Mouse (Mus musculus): ENCODE measurements around the gene Rchy1. TPM values are rescaled to one million over a fixed set of nuclear protein-coding genes. Genes with fewer than 3 reads are reported as not detected.
A peak's percentile ranks its signal among the peaks of the same experiment; 100 is the strongest.

Gene Rchy1
- polyA plus RNA-seq, 1 experiment from 2014 or later: 66.0 TPM

DNA sequence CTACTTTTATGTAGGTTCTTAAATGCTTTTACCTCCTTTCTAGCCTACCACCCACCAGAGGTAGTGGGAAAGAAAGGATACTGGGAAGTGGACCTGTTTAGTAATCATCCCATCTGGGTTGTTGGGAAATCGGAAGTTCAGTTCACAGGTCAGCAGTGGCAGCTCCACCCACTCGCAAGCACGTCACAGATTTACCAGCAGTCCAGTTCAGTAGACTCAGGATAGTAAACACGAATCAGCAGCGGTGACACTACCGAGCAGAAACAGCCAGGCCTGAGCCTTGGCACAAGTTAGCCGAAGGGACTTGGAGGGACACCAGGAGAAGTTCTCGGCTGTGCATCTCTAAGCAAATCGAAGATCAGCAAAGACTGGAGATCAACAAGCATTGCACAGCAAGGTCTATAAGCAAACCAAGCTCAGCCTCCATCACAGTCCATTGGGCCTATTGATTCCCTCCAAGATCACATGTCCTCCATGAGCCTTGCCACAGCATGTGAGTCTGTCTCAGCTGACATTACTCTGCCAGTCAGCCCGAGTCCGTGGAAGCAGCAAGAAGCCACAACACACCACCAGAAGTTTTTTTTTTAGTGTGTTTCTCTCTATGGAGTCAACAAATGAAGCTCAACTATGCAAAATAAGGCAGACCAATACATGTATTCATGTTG is 18.4 kb upstream of the Rchy1 start:
- no peaks in the 10 kb centered on the region for H3K9me3 ChIP-seq (replicated peaks)
- no peaks in the 10 kb centered on the region for H3K4me1 ChIP-seq
- no peaks in the 10 kb centered on the region for H3K27me3 ChIP-seq (ENCODE audit: low read depth, poor library complexity, severe bottlenecking)
- no peak overlapping the region for H3K4me3 ChIP-seq
- no peaks in the 10 kb centered on the region for H3K36me3 ChIP-seq
- 91% methylated on average over 11 of the region's 11 CpGs for WGBS
- H3K27ac ChIP-seq: no peak overlapping the region
- DNase-seq (ENCODE audit: low spot score): no peak

DNA sequence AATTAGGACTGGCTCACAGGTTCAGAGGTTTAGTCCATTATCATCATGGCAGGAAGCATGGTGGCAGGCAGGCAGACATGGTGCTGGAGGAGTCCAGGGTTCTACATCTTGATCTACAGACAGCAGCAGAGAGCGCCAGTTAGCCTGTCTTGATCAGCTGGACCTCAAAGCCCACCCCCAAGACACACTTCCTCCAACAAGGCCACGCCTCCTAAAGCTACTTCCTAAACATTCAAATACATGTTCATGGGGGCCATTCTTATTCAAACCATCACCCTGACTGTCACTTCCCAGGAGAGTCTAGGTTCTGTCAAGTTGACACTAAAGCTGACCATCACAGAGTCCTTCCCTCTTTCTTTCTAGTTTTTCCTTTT is 14.5 kb upstream of the Rchy1 start:
- Histone ChIP-seq H3K36me3 (no peaks in the 10 kb centered on the region), H3K4me1 (no peaks in the 10 kb centered on the region), H3K27me3 (ENCODE audit: low read depth, poor library complexity, severe bottlenecking) (no peaks in the 10 kb centered on the region), H3K4me3 (no peak overlapping the region), H3K9me3 (replicated peaks) (no peaks in the 10 kb centered on the region), H3K27ac (no peak overlapping the region)
- 91% methylated on average over 2 of the region's 2 CpGs for WGBS
- no peak for DNase-seq (ENCODE audit: low spot score)

DNA sequence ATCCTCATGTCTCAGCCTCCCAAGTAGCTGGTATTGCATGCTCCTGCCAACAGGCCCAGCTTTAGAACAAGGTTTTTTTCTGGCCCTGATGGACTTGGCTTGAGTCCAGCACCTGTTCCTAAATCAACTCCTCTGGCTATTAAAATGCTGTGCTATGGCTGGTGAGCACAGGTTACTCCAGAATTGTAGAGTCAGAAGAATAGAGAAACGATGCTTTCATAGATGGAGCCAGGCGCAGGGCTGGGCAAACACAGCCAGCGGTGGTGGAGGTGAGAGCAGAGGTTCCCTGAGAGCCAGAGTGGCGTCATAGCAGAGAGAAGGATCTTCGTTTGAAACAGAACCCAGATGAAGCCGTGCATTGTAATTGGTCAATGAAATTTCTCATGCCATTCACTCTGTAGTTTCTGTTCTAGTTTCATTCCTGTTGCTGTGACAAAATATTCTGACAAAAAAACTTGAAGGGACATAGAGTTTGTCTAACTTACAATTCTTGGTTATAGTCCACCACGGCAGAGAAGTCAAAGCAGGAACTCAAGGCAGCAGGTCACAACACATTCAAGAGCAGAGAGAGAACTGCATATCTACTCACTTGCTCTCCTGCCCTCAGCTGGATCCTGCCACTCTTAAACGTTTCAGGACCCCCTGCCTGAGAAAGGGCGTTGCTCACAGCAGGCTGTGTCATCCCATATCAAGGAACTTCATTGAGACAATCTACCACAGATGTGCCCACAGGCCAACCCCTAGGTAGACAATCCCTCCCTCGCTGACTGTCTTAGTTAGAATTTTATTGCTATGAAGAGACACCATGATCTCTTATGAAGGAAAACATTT is 13.9 kb upstream of the Rchy1 start:
- Histone ChIP-seq H3K27me3 (ENCODE audit: low read depth, poor library complexity, severe bottlenecking) (no peaks in the 10 kb centered on the region), H3K27ac (no peak overlapping the region), H3K36me3 (no peaks in the 10 kb centered on the region), H3K4me3 (no peak overlapping the region), H3K4me1 (no peaks in the 10 kb centered on the region), H3K9me3 (replicated peaks) (no peaks in the 10 kb centered on the region)
- WGBS: 78% methylated on average over 10 of the region's 10 CpGs
- DNase-seq (ENCODE audit: low spot score): no peak

DNA sequence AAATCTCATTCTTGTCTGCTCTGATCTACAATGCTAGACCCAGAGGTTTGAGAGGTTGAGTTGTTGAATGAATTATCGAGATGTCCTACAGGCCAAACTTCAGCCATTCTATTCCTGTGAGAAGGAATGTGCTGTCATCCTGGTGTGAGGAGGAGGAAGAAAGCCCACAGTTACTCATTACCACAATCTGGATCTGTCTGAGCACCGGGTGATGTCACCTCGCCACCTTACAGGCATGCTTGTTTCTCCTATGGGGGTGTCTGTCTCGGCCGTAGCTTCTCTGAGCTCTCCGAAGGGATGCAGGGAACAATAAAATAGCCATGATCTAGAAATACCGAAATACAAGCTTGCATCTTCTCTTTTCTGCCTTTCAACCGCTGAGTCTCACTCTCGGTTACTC is 12.9 kb upstream of the Rchy1 start:
- no peaks in the 10 kb centered on the region for H3K36me3 ChIP-seq
- no peaks in the 10 kb centered on the region for H3K4me1 ChIP-seq
- 88% methylated on average over 9 of the region's 9 CpGs for WGBS
- no peak overlapping the region for H3K4me3 ChIP-seq
- DNase-seq (ENCODE audit: low spot score): no peak
- no peak overlapping the region for H3K27ac ChIP-seq
- H3K27me3 ChIP-seq (ENCODE audit: low read depth, poor library complexity, severe bottlenecking): no peaks in the 10 kb centered on the region
- H3K9me3 ChIP-seq (replicated peaks): no peaks in the 10 kb centered on the region

DNA sequence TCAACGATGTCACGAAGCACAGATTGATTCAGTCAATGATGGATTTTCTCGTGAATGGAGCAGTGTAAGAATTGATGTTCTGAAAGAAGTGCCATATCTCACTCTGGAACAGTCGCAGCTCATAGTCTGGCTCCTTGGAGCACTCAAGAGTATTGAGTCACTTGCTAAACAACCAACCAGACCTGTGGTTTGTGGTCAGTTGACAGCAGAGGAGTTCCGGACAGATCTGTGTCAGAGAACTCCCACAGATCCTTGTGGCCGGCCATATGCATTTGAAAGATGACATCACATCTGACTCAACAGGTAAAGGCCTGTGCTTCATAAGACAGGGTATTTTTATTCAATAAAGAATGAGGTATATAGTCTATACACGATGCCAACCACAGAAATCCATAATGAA is 11.1 kb upstream of the Rchy1 start:
- H3K27me3 ChIP-seq (ENCODE audit: low read depth, poor library complexity, severe bottlenecking): no peaks in the 10 kb centered on the region
- 93% methylated on average over 7 of the region's 7 CpGs for WGBS
- no peaks in the 10 kb centered on the region for H3K9me3 ChIP-seq (replicated peaks)
- H3K27ac ChIP-seq: no peak overlapping the region
- 0 out of 2 replicates have a peak, but pooled peaks cover 6% of the 10 kb centered on the region for H3K36me3 ChIP-seq
- H3K4me1 ChIP-seq: no peaks in the 10 kb centered on the region
- no peak overlapping the region for H3K4me3 ChIP-seq
- DNase-seq (ENCODE audit: low spot score): no peak

DNA sequence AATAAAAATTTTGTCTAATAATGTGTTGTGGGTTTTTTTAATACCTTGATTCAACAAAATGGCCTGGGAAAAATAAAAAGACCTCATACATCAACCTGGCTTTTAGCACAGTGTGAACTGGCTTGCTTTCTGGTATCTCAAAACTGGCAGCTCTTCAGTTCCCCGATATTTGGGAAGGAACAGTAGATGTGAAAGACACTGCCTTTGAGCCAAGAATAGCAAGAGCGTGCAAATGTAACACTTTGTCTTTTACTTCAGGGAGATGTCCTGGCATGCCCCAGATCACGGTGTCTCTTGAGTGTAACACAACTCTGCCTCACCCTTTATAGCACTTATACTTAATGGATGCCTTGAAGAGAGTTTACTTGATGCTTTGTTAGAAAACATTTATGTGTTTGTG is 9.2 kb upstream of the Rchy1 start:
- H3K36me3 ChIP-seq: 0 out of 2 replicates have a peak, but pooled peaks cover 6% of the 10 kb centered on the region
- H3K27ac ChIP-seq: no peak overlapping the region
- no peaks in the 10 kb centered on the region for H3K4me1 ChIP-seq
- no peaks in the 10 kb centered on the region for H3K9me3 ChIP-seq (replicated peaks)
- DNase-seq (ENCODE audit: low spot score): no peak
- WGBS: 89% methylated on average over 3 of the region's 3 CpGs
- no peaks in the 10 kb centered on the region for H3K27me3 ChIP-seq (ENCODE audit: low read depth, poor library complexity, severe bottlenecking)
- H3K4me3 ChIP-seq: no peak overlapping the region

DNA sequence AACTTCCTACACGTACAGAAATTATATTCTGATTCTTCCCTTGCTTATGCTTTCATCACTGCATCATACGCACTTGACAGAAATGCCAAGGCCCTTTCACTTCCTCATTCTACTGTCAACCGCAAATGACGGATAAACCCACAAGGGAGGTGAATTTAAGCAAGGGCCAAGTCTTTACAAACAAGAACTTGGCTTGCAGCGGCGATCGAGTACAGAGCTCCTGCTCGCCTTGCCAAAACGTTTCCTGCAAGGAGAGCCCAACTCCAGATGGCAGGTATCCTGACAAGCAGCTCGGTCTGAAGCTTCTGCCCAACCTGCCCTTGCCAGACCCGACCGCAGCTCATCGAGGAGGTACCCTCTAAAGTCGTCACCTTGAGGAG is 619 bp downstream of the Rchy1 start:
- Histone ChIP-seq H3K27ac (peak overlapping the region; percentile 96), H3K9me3 (replicated peaks) (no peaks in the 10 kb centered on the region), H3K36me3 (peaks cover 16% of the 10 kb centered on the region), H3K4me1 (peaks cover 21% of the 10 kb centered on the region), H3K4me3 (peak overlapping the region; percentile 80), H3K27me3 (ENCODE audit: low read depth, poor library complexity, severe bottlenecking) (no peaks in the 10 kb centered on the region)
- under 1% methylated on average over 14 of the region's 14 CpGs for WGBS
- DNase-seq (ENCODE audit: low spot score): no peak

DNA sequence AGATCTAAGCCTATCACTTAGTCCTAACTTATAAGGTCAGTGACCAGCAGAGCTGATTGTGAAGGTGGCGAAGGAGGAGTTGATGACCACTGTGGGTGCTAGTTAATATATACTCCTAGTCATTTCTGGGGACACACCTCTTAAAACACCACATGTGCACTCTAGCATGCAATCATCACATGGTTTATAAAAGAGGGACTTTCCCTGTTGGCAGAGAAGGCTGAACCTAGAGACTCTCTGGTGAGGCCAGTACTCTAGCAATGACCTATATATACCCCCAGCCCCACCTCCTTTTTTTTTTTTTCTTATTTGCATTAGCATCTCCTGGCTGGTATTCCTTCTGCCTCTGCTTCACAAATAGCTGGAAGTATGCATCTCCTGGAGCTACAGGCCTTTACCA is 1.5 kb downstream of the Rchy1 start:
- DNase-seq (ENCODE audit: low spot score): no peak
- Histone ChIP-seq H3K27ac (no peak overlapping the region), H3K4me3 (peak overlapping the region; percentile 80), H3K27me3 (ENCODE audit: low read depth, poor library complexity, severe bottlenecking) (no peaks in the 10 kb centered on the region), H3K36me3 (peaks cover 24% of the 10 kb centered on the region), H3K4me1 (peaks cover 21% of the 10 kb centered on the region), H3K9me3 (replicated peaks) (no peaks in the 10 kb centered on the region)
- 92% methylated on average over 1 of the region's 1 CpGs for WGBS

DNA sequence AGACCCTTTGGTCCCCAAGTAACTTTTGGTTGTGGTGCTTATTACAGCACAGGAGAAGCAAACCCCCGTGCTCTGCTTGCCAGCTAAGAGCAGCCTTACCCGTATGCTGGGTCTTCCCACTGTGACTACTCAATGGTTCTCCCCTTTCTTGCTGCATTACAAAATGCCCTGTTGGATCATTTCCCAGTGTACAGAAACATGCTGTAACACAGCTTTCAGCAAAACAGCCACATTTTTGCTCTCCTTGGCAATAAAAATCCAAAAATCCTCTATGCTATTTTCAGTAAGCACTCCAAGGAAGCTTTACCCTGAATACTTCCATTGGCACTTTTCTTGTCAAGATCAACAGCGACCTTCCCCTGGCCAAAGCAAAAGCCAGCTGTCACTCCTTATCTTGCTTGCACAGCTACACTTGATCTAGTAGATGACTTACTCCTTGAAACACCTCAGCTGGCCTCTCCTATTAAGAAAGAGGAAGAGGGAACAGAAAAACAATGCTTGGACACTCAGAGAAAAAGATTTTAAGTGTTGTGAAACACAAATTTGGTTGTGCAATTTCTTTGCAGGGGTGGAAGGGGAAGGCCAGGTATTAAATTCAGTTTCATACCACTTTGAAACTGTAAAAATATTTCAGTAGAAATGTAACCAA is 2.1 kb downstream of the Rchy1 start:
- DNase-seq (ENCODE audit: low spot score): no peak
- H3K36me3 ChIP-seq: peaks cover 31% of the 10 kb centered on the region
- H3K27me3 ChIP-seq (ENCODE audit: low read depth, poor library complexity, severe bottlenecking): no peaks in the 10 kb centered on the region
- peaks cover 21% of the 10 kb centered on the region for H3K4me1 ChIP-seq
- H3K9me3 ChIP-seq (replicated peaks): no peaks in the 10 kb centered on the region
- H3K4me3 ChIP-seq: peak overlapping the region; percentile 80; the same call in 1 of the 2 replicates
- H3K27ac ChIP-seq: no peak overlapping the region
- WGBS: 80% methylated on average over 3 of the region's 3 CpGs

DNA sequence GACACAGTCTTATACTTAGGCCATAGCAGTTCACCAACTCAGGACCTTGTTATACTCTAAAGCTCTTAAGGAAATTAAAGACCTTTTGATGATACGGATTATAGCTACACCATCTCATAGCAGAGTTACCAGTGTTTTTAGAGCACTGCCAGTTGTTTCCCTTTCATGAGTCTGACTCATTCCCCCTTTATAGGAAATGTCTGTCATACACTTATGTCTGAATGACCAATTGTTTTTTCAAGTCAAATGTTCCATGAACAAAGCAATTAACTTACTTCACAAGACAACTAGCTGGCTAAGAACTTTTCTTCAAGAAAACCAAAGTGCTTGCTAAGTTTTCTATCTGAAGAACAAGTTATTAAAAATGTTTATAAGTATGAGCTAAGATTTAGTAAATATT is 2.9 kb downstream of the Rchy1 start:
- no peaks in the 10 kb centered on the region for H3K27me3 ChIP-seq (ENCODE audit: low read depth, poor library complexity, severe bottlenecking)
- H3K4me1 ChIP-seq: peaks cover 21% of the 10 kb centered on the region
- no peak for DNase-seq (ENCODE audit: low spot score)
- no peaks in the 10 kb centered on the region for H3K9me3 ChIP-seq (replicated peaks)
- WGBS: 98% methylated on average over 1 of the region's 1 CpGs
- no peak overlapping the region for H3K27ac ChIP-seq
- peaks cover 35% of the 10 kb centered on the region for H3K36me3 ChIP-seq
- no peak overlapping the region for H3K4me3 ChIP-seq

DNA sequence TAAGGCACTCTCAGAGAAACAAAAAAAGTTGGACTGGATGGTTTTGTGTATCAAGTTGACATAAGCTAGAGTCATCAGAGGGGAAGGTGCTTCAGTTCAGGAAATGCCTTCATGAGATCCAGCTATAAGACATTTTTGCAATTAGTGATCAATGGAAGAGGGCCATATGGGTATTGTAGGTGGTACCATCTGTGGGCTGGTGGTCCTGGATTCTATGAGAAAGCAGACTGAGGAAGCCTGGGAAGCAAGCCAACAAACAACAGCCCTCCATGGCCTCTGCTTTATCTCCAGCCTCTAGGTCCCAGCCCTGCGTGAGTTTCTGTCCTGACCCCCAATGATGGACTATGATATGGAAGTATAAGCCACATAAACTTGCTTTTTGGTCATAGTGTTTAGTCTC is 3.8 kb downstream of the Rchy1 start:
- no peak for DNase-seq (ENCODE audit: low spot score)
- Histone ChIP-seq H3K36me3 (peaks cover 42% of the 10 kb centered on the region), H3K4me3 (no peak overlapping the region), H3K27me3 (ENCODE audit: low read depth, poor library complexity, severe bottlenecking) (no peaks in the 10 kb centered on the region), H3K27ac (no peak overlapping the region), H3K4me1 (peaks cover 21% of the 10 kb centered on the region), H3K9me3 (replicated peaks) (no peaks in the 10 kb centered on the region)
- WGBS: 96% methylated on average over 1 of the region's 1 CpGs

DNA sequence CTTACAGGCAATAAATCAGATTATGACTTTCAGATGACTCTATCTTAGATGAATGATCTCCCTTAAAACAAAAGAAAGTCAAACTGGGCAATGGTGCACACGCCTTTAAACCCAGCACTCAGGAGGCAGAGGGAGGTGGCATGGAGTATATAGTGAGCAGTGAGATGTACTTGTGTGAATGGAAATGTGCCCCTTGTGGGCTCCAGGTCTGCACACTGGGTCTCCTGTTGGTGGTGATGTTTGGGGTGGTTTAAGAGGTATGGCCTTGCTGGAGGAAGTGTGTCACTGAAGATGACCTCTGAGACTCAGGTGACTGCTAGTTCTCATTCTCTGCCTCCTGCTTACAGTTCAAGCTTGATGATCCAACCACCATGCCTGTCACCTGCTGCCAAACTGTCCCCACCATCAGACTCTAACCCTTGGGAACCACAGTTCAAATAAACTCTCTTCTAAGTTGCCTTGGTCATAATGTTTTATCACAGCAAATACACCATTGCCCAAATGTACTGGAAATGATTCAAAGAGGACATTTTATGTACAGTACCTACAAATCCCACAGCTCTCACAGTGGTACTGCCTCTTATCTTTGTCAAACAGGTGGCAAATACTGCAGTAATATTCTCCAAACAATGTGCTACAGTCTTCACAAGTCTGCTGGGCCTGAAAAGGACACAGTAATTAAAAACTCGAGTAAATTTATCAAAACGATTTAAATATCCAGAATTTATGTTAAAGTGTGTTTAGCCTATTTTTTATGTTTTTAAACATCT is 5.7 kb downstream of the Rchy1 start:
- 91% methylated on average over 3 of the region's 3 CpGs for WGBS
- DNase-seq (ENCODE audit: low spot score): no peak
- no peak overlapping the region for H3K27ac ChIP-seq
- H3K4me3 ChIP-seq: no peak overlapping the region
- no peaks in the 10 kb centered on the region for H3K9me3 ChIP-seq (replicated peaks)
- H3K4me1 ChIP-seq: peaks cover 16% of the 10 kb centered on the region
- no peaks in the 10 kb centered on the region for H3K27me3 ChIP-seq (ENCODE audit: low read depth, poor library complexity, severe bottlenecking)
- H3K36me3 ChIP-seq: peaks cover 57% of the 10 kb centered on the region

DNA sequence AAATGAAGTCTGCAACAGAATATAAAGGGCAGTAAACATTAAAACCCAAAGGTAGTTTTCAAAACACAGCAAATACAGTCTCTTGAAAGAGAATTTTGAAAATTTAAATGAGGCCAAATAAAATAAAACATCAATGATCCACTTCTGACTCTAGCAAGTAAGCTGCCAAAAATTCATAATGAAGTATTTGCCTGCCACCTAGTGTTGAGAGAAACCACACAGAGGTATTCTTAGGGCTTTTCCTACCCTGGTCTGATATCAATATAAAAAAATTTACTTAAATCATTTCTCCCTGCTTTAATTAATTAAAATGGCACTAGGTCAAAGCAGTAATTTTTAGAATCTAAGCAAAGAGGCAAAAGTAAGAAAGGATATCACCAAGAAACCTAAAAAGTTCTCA is 11.5 kb downstream of the Rchy1 start:
- no peak for DNase-seq (ENCODE audit: low spot score)
- Histone ChIP-seq H3K9me3 (replicated peaks) (no peaks in the 10 kb centered on the region), H3K27ac (no peak overlapping the region), H3K27me3 (ENCODE audit: low read depth, poor library complexity, severe bottlenecking) (no peaks in the 10 kb centered on the region), H3K4me3 (no peak overlapping the region), H3K4me1 (no peaks in the 10 kb centered on the region), H3K36me3 (peaks cover 90% of the 10 kb centered on the region)
